Mouse (Mus musculus): Measurements from ENCODE around the gene Rcc1.
"Not testable (repeated sequence)": the region's sequence is repeated elsewhere in the genome, so short reads cannot be mapped to it uniquely, and the experiment has no call there.

The Rcc1 gene

DNA sequence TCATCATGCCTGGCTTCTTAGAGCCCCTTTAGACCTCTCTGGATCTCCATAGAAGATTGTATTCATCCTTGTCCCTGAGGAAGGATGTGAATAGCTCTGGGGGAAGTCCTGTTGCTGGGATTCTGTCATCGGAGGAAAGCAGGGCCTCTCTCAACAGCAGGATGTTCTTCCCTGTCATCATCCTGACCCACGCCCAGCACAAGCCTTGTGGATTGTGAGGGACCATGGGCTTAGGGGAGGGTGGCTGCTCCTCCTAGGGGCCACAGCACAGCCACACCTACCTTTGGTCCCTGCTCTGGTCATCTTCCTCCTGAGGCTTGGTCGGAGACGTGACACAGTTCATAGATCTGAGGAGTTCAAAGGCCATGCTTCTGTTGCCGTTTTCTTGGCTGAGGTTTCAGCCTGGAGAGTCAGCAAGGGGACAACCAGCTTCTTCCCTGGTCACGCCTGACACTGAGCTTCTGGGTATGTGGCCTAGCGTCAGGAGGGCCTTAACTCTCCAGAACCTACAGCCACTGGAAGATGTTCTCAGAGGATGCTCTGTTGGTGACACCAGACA, 59.6 kb downstream of the Rcc1 start:
- intact Hi-C loops (cut with DNase I): loop anchor here (5.0 to 10.0 kb wide), 2 partner anchors 54 to 121 kb away; no protein-coding TSS in a partner anchor

DNA sequence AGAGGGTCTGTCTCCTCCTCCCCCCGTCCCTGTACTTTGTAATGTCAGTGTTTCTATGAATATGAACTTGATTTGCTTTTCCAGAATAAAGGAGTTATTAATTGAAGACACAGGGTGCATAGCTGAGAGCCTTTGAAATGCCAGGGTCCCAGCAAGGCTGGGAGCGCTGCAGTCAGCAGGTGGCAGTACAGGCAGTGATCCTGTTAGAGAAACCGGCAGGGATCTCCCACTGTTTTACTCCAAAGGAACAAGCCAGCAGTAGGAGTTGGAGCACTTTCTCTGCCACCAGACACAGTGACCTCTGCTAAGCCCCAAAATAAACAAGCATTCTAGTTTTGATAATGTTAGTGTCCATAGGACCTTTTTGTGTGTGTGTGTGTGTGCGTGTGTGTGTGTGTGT, 60.4 kb downstream of the Rcc1 start:
- intact Hi-C loops (cut with DNase I): loop anchor here (5.0 to 10.0 kb wide), 2 partner anchors 54 to 122 kb away; no protein-coding TSS in a partner anchor

DNA sequence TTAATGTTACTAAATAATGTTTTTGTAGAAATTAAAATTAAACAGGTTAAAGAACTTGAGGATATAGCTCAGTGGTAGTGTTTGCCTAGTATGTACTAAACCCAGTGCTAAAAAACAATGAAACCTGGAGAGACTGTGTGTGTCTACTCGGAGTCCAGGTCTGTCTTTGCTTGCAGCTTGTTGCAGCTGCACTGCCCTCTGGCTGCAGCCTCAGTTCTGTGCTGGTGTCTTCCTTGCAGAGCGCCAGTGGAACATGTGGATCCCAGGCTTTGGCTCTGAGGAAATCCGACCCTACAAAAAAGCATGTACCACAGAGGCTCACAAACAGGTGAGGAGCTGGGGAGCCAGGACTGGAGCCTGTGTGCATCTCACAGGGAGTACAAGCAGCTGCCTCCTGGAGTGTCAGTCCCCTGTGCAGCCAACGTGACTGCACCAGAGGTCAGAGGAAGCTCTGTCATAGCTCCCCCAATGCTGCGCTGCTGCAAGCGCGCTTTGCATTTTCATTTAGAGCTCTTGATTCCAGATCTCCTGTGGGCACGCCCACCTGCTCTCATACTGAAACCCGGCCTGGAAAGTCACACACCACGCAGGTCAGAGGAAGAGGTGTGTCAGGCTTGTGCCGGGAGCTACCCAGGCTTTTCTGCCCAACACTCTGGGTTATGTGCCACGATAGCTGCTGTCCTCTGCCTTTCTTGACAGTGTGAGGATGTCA, 61.6 kb downstream of the Rcc1 start:
- intact Hi-C loops (cut with DNase I): loop anchor here (5.0 to 10.0 kb wide), 2 partner anchors 56 to 123 kb away; no protein-coding TSS in a partner anchor

DNA sequence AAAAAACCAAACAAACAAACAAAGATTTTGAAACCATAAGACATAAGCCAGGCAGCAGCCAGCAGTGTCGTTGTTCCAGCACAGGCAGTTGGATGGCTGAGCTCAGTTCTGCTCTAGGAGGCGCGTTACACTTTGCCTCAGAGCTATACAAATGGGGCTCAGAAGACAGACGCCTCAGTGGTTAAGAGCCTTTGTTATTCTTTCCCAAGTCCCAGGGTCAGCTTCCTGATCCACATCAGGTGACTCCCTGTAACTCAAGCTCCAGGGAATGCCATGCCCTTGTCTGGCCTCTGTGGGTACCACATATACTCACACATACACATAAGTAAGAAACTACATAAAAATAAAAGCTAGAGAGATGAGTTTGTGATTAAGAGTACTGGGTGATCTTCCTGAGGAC, 62.3 kb downstream of the Rcc1 start:
- intact Hi-C loops (cut with DNase I): loop anchor here (5.0 to 10.0 kb wide), 2 partner anchors 56 to 124 kb away; no protein-coding TSS in a partner anchor

DNA sequence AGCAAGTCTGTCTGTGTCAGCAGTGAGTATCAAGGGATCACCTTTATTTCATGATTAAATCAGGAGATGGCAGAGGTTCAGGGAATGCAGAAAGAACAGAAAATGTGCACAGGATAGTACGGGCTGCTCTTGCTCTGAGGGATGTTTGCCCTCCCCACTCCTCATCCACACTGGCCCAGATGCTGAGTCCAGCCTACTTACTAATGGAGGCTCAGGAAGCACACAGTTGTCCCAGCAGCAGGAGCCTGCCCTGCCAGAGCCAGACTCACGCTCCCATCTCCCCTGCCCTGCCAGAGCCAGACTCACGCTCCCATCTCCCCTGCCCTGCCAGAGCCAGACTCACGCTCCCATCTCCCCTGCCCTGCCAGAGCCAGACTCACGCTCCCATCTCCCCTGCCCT, 64.6 kb downstream of the Rcc1 start:
- intact Hi-C loops (cut with DNase I): not testable (repeated sequence)
